Mouse (Mus musculus) intestine, postnatal 0 days (tissue): ENCODE measurements around the gene Trim67. TPM values are rescaled to one million over a fixed set of nuclear protein-coding genes. Genes with fewer than 3 reads are reported as not detected.

ENCODE experiments used
- ATAC-seq: fragments of 200-750 bp; cut with Nextera tagmentation; 2 replicates; pipeline ENCODE4 v1.8.0; 2017; ENCODE audit warnings: mild to moderate bottlenecking, moderate TSS enrichment, moderate library complexity
- H3K27ac ChIP-seq: fragments of 300-500 bp; sonication (generic); 2 replicates; pipeline ENCODE4 v1.5.1; 2014; ENCODE audit warnings: mild to moderate bottlenecking, low read depth, low read length, moderate library complexity
- H3K27me3 ChIP-seq: fragments of 300-500 bp; sonication (generic); replicated peaks from 2 replicates; pipeline ENCODE4 v1.6.1; 2014; ENCODE audit warnings: low read length, mixed read lengths; ENCODE audit not compliant: control insufficient read depth, insufficient read depth
- H3K36me3 ChIP-seq: fragments of 300-500 bp; sonication (generic); 2 replicates; pipeline ENCODE4 v1.6.1; 2014; ENCODE audit warnings: mild to moderate bottlenecking, moderate library complexity; ENCODE audit not compliant: control insufficient read depth, insufficient read depth
- H3K4me1 ChIP-seq: fragments of 300-500 bp; sonication (generic); replicated peaks from 2 replicates; pipeline ENCODE4 v1.6.1; 2014; ENCODE audit warnings: antibody characterized with exemption, low read length, mixed read lengths; ENCODE audit not compliant: control insufficient read depth, insufficient read depth
- H3K4me2 ChIP-seq: fragments of 300-500 bp; sonication (generic); replicated peaks from 2 replicates; pipeline ENCODE4 v1.6.1; 2014; ENCODE audit warnings: low read depth, mild to moderate bottlenecking, moderate library complexity
- H3K4me3 ChIP-seq: fragments of 300-500 bp; sonication (generic); 2 replicates; pipeline ENCODE4 v1.5.1; 2014; ENCODE audit warnings: low read depth, low read length
- H3K9ac ChIP-seq: fragments of 300-500 bp; sonication (generic); 2 replicates; pipeline ENCODE4 v1.6.1; 2014; ENCODE audit warnings: mild to moderate bottlenecking, low read depth, low read length
- H3K9me3 ChIP-seq: fragments of 300-500 bp; sonication (generic); 2 replicates; pipeline ENCODE4 v1.6.1; 2016; ENCODE audit warnings: mixed run types; ENCODE audit not compliant: control insufficient read depth
- CTCF ChIP-seq: sonication (generic); IDR thresholded peaks from 2 replicates; pipeline ENCODE4 v1.5.1; 2016; ENCODE audit warnings: low read depth, mild to moderate bottlenecking, control low read depth, antibody characterized with exemption, moderate library complexity
- WGBS: fragments of 180-500 bp; shearing (Covaris S2); extraction: QIAGEN DNeasy Blood & Tissue Kit; methylation state at CpG from one replicate; pipeline ENCODE4 v1.1.7; 2014; 5-methylcytosine and 5-hydroxymethylcytosine counted together
- polyA plus RNA-seq: library from polyadenylated mRNA; unstranded; fragments of >200 nt; fragmentation: Nextera tagmentation; extraction: Ambion mirVana; gene quantifications from 2 replicates; pipeline ENCODE4 v1.2.1, GENCODE M21; 2015

Gene Trim67
- polyA plus RNA-seq, 1 experiment from 2014 or later: 0.23 TPM

GRCm38 (mm10) chr8:124754792-124755190 is 38.1 kb upstream of the Trim67 start:
- no peak for TF ChIP-seq CTCF
- no peak overlapping the region for H3K4me3 ChIP-seq
- no peaks in the 10 kb centered on the region for H3K9me3 ChIP-seq
- no peak overlapping the region for H3K4me2 ChIP-seq
- no peak overlapping the region for H3K27ac ChIP-seq
- H3K4me1 ChIP-seq: no peaks in the 10 kb centered on the region; the same call in 1 of the 2 replicates
- no peak overlapping the region for H3K9ac ChIP-seq
- H3K27me3 ChIP-seq: peaks cover 22% of the 10 kb centered on the region
- 26% methylated on average over 4 of the region's 4 CpGs for WGBS
- no peaks in the 10 kb centered on the region for H3K36me3 ChIP-seq
- ATAC-seq: no peak

GRCm38 (mm10) chr8:124755481-124755880 is 37.4 kb upstream of the Trim67 start:
- Histone ChIP-seq H3K4me2 (no peak overlapping the region), H3K4me3 (no peak overlapping the region), H3K36me3 (no peaks in the 10 kb centered on the region), H3K9me3 (no peaks in the 10 kb centered on the region), H3K9ac (no peak overlapping the region), H3K27ac (no peak overlapping the region), H3K27me3 (peaks cover 17% of the 10 kb centered on the region), H3K4me1 (no peaks in the 10 kb centered on the region; the same call in 1 of the 2 replicates)
- ATAC-seq: no peak
- 84% methylated on average over 8 of the region's 8 CpGs for WGBS
- no peak for TF ChIP-seq CTCF

GRCm38 (mm10) chr8:124756153-124756552 is 36.7 kb upstream of the Trim67 start:
- Histone ChIP-seq H3K4me3 (no peak overlapping the region), H3K9ac (no peak overlapping the region), H3K27me3 (peaks cover 10% of the 10 kb centered on the region), H3K9me3 (no peaks in the 10 kb centered on the region), H3K27ac (no peak overlapping the region), H3K4me1 (no peaks in the 10 kb centered on the region; the same call in 1 of the 2 replicates), H3K36me3 (no peaks in the 10 kb centered on the region), H3K4me2 (no peak overlapping the region)
- 74% methylated on average over 2 of the region's 2 CpGs for WGBS
- no peak for ATAC-seq
- TF ChIP-seq CTCF: no peak

GRCm38 (mm10) chr8:124756601-124757000 is 36.3 kb upstream of the Trim67 start:
- Histone ChIP-seq H3K27me3 (peaks cover 6% of the 10 kb centered on the region; the same call in 1 of the 2 replicates), H3K9ac (no peak overlapping the region), H3K4me2 (no peak overlapping the region), H3K4me3 (no peak overlapping the region), H3K4me1 (no peaks in the 10 kb centered on the region; the same call in 1 of the 2 replicates), H3K27ac (no peak overlapping the region), H3K9me3 (no peaks in the 10 kb centered on the region), H3K36me3 (no peaks in the 10 kb centered on the region)
- ATAC-seq: no peak
- TF ChIP-seq CTCF: no peak
- WGBS: 79% methylated on average over 5 of the region's 5 CpGs

GRCm38 (mm10) chr8:124758544-124758943 is 34.3 kb upstream of the Trim67 start:
- Histone ChIP-seq H3K9me3 (no peaks in the 10 kb centered on the region), H3K9ac (no peak overlapping the region), H3K27ac (no peak overlapping the region), H3K4me1 (no peaks in the 10 kb centered on the region; the same call in 1 of the 2 replicates), H3K4me3 (no peak overlapping the region), H3K36me3 (no peaks in the 10 kb centered on the region), H3K4me2 (no peak overlapping the region), H3K27me3 (no peaks in the 10 kb centered on the region)
- TF ChIP-seq CTCF: peak; percentile 70
- no peak for ATAC-seq
- WGBS: 46% methylated on average over 3 of the region's 3 CpGs

- no peak overlapping the region for H3K4me2 ChIP-seq
- H3K4me1 ChIP-seq: no peaks in the 10 kb centered on the region
- H3K36me3 ChIP-seq: no peaks in the 10 kb centered on the region
- H3K4me3 ChIP-seq: no peak overlapping the region
- H3K27ac ChIP-seq: no peak overlapping the region
- no peak for TF ChIP-seq CTCF
- H3K9ac ChIP-seq: no peak overlapping the region
- 73% methylated on average over 7 of the region's 7 CpGs for WGBS
- no peaks in the 10 kb centered on the region for H3K27me3 ChIP-seq
- ATAC-seq: no peak
- H3K9me3 ChIP-seq: no peaks in the 10 kb centered on the region
Observed at GRCm38 (mm10) chr8:124763061-124763460, 29.8 kb upstream of the Trim67 start.

- H3K9ac ChIP-seq: no peak overlapping the region
- no peak for ATAC-seq
- no peaks in the 10 kb centered on the region for H3K9me3 ChIP-seq
Observed at GRCm38 (mm10) chr8:124772389-124772788, 20.5 kb upstream of the Trim67 start.

More at GRCm38 (mm10) chr8:124772389-124772788, 20.5 kb upstream of the Trim67 start:
- 63% methylated on average over 2 of the region's 2 CpGs for WGBS
- Histone ChIP-seq H3K27ac (no peak overlapping the region), H3K4me3 (no peak overlapping the region), H3K27me3 (no peaks in the 10 kb centered on the region), H3K4me1 (no peaks in the 10 kb centered on the region), H3K36me3 (no peaks in the 10 kb centered on the region), H3K4me2 (no peak overlapping the region)
- no peak for TF ChIP-seq CTCF
